Mouse (Mus musculus) hindbrain, embryonic 14.5 days (tissue): ENCODE measurements around the gene Fbxl22. TPM values are rescaled to one million over a fixed set of nuclear protein-coding genes. Genes with fewer than 3 reads are reported as not detected.

Source experiments
- ATAC-seq: fragments of 200-750 bp; cut with Nextera tagmentation; 2 replicates; pipeline ENCODE4 v1.8.0; 2017; ENCODE audit warnings: moderate number of reproducible peaks, mild to moderate bottlenecking, moderate TSS enrichment, moderate library complexity; ENCODE audit not compliant: low FRiP score
- DNase-seq: peaks from one replicate; pipeline ENCODE4 v3.0.0-alpha.2; 2015; ENCODE audit warnings: low spot score
- H3K27ac ChIP-seq: fragments of 300-500 bp; sonication (generic); 2 replicates; pipeline ENCODE4 v1.5.1; 2014; ENCODE audit warnings: mild to moderate bottlenecking, moderate library complexity
- H3K27me3 ChIP-seq: fragments of 300-500 bp; sonication (generic); 2 replicates; pipeline ENCODE4 v1.6.1; 2014; ENCODE audit warnings: mild to moderate bottlenecking, low read length, mixed read lengths; ENCODE audit not compliant: control insufficient read depth, insufficient read depth
- H3K36me3 ChIP-seq: fragments of 300-500 bp; sonication (generic); replicated peaks from 2 replicates; pipeline ENCODE4 v1.6.1; 2014; ENCODE audit not compliant: control insufficient read depth, insufficient read depth
- H3K4me1 ChIP-seq: fragments of 300-500 bp; sonication (generic); replicated peaks from 2 replicates; pipeline ENCODE4 v1.6.1; 2014; ENCODE audit warnings: antibody characterized with exemption, low read length, mixed read lengths; ENCODE audit not compliant: control insufficient read depth, insufficient read depth
- H3K4me2 ChIP-seq: fragments of 300-500 bp; sonication (generic); replicated peaks from 2 replicates; pipeline ENCODE4 v1.6.1; 2014; ENCODE audit warnings: mild to moderate bottlenecking, moderate library complexity
- H3K4me3 ChIP-seq: fragments of 300-500 bp; sonication (generic); replicated peaks from 2 replicates; pipeline ENCODE4 v1.5.1; 2014; ENCODE audit warnings: mild to moderate bottlenecking, low read length
- H3K9ac ChIP-seq: fragments of 300-500 bp; sonication (generic); 2 replicates; pipeline ENCODE4 v1.6.1; 2014
- H3K9me3 ChIP-seq: fragments of 300-500 bp; sonication (generic); 2 replicates; pipeline ENCODE4 v1.6.1; 2016; ENCODE audit warnings: low read length; ENCODE audit not compliant: control insufficient read depth
- WGBS: fragments of 180-500 bp; shearing (Covaris S2); extraction: QIAGEN DNeasy Blood & Tissue Kit; methylation state at CpG from one replicate; pipeline ENCODE4 v1.1.7; 2014; 5-methylcytosine and 5-hydroxymethylcytosine counted together
- polyA plus RNA-seq: library from polyadenylated mRNA; unstranded; fragments of >200 nt; fragmentation: Nextera tagmentation; extraction: Ambion mirVana; gene quantifications from 2 replicates; pipeline ENCODE4 v1.2.1, GENCODE M21; 2014

The Fbxl22 gene
- polyA plus RNA-seq, 1 experiment from 2014 or later: 0.92 TPM

DNA sequence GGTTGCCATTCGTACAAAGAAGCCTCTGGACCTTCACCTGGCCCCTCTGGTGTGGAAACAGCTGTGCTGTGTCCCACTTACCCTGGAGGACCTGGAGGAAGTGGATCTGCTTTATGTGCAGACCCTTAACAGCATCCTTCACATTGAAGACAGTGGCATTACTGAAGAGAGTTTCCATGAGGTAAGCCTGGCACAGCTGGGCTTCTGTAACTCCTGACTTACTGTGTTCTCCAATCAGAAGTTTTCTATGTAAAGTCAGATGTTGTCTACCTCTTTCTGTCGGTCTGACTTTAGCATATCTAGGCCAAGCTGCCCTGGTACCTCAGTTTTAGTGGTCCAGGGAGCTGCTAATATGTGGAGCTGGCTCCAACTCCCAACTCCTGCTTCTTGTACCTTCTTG, 13.1 kb downstream of the Fbxl22 start:
- H3K9ac ChIP-seq: no peak overlapping the region
- H3K4me2 ChIP-seq: no peak overlapping the region
- H3K27me3 ChIP-seq: no peaks in the 10 kb centered on the region
- DNase-seq: no peak
- H3K27ac ChIP-seq: no peak overlapping the region
- no peak overlapping the region for H3K4me3 ChIP-seq
- H3K9me3 ChIP-seq: no peaks in the 10 kb centered on the region
- WGBS: 83% methylated on average over 2 of the region's 2 CpGs
- ATAC-seq: no peak
- peaks cover 86% of the 10 kb centered on the region for H3K36me3 ChIP-seq
- H3K4me1 ChIP-seq: no peaks in the 10 kb centered on the region

GRCm38 (mm10) chr9:66493992-66494391, 20.4 kb downstream of the Fbxl22 start:
- Histone ChIP-seq H3K9ac (no peak overlapping the region), H3K27ac (no peak overlapping the region), H3K9me3 (no peaks in the 10 kb centered on the region), H3K36me3 (peaks cover 97% of the 10 kb centered on the region), H3K4me3 (no peak overlapping the region), H3K27me3 (no peaks in the 10 kb centered on the region), H3K4me1 (no peaks in the 10 kb centered on the region), H3K4me2 (no peak overlapping the region)
- ATAC-seq (no peak), DNase-seq (no peak)

GRCm38 (mm10) chr9:66492361-66492760, 22.0 kb downstream of the Fbxl22 start:
- WGBS: 97% methylated on average over 1 of the region's 1 CpGs
- H3K9ac ChIP-seq: no peak overlapping the region
- no peak overlapping the region for H3K4me2 ChIP-seq
- no peak for DNase-seq
- no peaks in the 10 kb centered on the region for H3K9me3 ChIP-seq
- no peak for ATAC-seq
- peaks cover 99% of the 10 kb centered on the region for H3K36me3 ChIP-seq
- H3K27me3 ChIP-seq: no peaks in the 10 kb centered on the region
- H3K4me1 ChIP-seq: no peaks in the 10 kb centered on the region
- no peak overlapping the region for H3K4me3 ChIP-seq
- no peak overlapping the region for H3K27ac ChIP-seq

DNA sequence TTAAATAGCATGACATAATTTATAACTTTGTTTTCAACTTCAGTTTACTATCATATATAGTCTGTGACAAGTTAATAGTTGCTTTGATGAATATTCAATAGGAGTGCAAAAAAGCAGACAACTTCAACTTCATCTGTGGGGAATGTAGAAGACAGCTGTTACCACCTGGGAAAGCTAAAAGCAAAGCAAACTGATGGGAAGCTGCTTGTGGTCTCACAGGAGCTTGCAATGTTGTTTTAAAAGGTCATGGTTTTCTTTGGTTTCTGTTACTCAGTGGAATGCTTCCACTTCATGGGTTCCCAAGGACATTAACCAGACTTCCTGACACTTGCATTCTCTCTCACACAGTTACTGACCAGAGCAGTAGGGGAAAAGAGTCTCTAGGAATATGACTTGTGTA, 25.6 kb downstream of the Fbxl22 start:
- H3K9ac ChIP-seq: no peak overlapping the region
- H3K4me2 ChIP-seq: no peak overlapping the region
- H3K4me1 ChIP-seq: no peaks in the 10 kb centered on the region
- ATAC-seq: no peak
- H3K27ac ChIP-seq: no peak overlapping the region
- no peak overlapping the region for H3K4me3 ChIP-seq
- peaks cover 97% of the 10 kb centered on the region for H3K36me3 ChIP-seq
- H3K9me3 ChIP-seq: no peaks in the 10 kb centered on the region
- no peaks in the 10 kb centered on the region for H3K27me3 ChIP-seq
- no peak for DNase-seq

DNA sequence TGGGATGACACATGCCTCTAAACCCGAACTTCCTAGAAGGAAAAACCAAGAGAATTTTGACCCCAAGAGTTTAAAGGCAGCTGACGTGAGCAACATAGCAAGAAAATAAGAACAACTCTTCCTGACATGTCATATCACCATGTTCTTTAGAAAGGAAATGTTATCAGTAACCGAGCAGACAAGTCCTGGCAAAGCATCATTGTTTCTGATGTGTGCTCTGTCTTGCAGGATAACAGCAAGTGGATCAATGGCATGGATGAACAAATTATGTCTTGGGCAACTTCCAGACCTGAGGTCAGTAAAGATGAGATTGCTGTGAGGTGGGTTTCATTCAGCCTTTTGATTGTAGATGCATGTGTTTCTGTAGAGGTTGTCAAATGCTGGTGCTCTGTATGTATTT, 31.0 kb downstream of the Fbxl22 start:
- Histone ChIP-seq H3K9me3 (no peaks in the 10 kb centered on the region), H3K4me3 (no peak overlapping the region), H3K27ac (no peak overlapping the region), H3K36me3 (peaks cover 90% of the 10 kb centered on the region), H3K27me3 (no peaks in the 10 kb centered on the region), H3K4me1 (no peaks in the 10 kb centered on the region), H3K9ac (no peak overlapping the region), H3K4me2 (no peak overlapping the region)
- WGBS: 91% methylated on average over 3 of the region's 3 CpGs
- DNase-seq (no peak), ATAC-seq (no peak)

DNA sequence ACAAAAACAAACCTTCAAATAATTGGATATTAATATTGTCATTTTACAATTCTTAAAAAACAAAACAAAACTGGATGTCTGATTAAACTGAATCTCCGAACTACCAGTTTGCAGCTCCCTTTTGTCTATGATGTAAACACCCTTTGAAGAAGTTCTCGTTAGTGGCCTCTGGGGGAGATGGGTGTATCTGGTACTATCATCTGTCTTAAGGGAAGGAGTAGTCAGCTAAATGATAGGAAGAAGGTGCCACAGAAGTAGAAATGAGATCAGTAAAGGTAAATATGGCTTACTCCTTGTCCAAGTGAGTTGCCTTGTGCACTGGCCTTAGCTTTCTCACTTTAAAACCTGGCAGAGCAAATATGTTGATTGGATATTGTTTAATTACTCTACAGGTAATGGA, 36.6 kb downstream of the Fbxl22 start:
- 88% methylated on average over 2 of the region's 2 CpGs for WGBS
- Histone ChIP-seq H3K4me1 (no peaks in the 10 kb centered on the region), H3K36me3 (peaks cover 86% of the 10 kb centered on the region), H3K4me2 (no peak overlapping the region), H3K9me3 (no peaks in the 10 kb centered on the region), H3K4me3 (no peak overlapping the region), H3K9ac (no peak overlapping the region), H3K27ac (no peak overlapping the region), H3K27me3 (no peaks in the 10 kb centered on the region)
- ATAC-seq (no peak), DNase-seq (no peak)

DNA sequence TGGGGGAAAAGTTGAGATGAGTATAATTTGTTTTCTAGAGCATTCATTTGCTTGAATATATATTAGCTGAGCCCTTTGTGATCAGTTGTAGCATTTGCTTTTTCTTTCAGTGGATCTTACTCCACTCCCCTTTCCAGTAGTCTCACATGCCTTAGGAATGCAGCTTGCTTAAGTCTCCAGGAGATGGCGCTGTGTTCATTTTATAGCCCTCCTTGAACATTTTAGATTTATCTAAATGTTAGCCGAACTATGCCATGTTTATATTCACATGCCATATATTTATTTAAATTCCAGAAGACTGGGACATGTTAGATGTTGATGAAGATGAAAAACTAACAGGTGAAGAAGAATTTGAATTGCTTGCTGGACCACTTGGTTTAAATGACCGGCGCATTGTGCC, 49.3 kb downstream of the Fbxl22 start:
- Histone ChIP-seq H3K4me1 (no peaks in the 10 kb centered on the region), H3K9me3 (no peaks in the 10 kb centered on the region), H3K36me3 (peaks cover 79% of the 10 kb centered on the region), H3K4me2 (no peak overlapping the region), H3K27ac (no peak overlapping the region), H3K27me3 (no peaks in the 10 kb centered on the region), H3K9ac (no peak overlapping the region), H3K4me3 (no peak overlapping the region)
- 59% methylated on average over 4 of the region's 4 CpGs for WGBS
- DNase-seq (peak; percentile 68), ATAC-seq (no peak)

Other genes with a start within 250 kb of the Fbxl22 start
- 53.2 and 54.7 TPM in 2 replicates for gene Herc1, start 164.1 kb downstream of the Fbxl22 start, polyA plus RNA-seq
- 64.8 and 72.7 TPM in 2 replicates for gene Usp3, start 78.5 kb upstream of the Fbxl22 start, polyA plus RNA-seq
- 4.6 and 6.5 TPM in 2 replicates for gene Car12, start 199.1 kb upstream of the Fbxl22 start, polyA plus RNA-seq